Mouse (Mus musculus) liver, embryonic 12.5 days (tissue): ENCODE measurements at regions not wholly inside any gene's neighbourhood (a gene's known extent, or its start where the extent isn't known, plus 50 kb on each side); places are given as distances from the start of the nearest gene placed in this dataset.

Source experiments
- ATAC-seq: fragments of 200-750 bp; cut with Nextera tagmentation; 2 replicates; pipeline ENCODE4 v1.8.0; 2017; ENCODE audit warnings: moderate number of reproducible peaks, mild to moderate bottlenecking, moderate library complexity
- H3K27ac ChIP-seq: fragments of 300-500 bp; sonication (generic); 2 replicates; pipeline ENCODE4 v1.5.1; 2016; ENCODE audit warnings: mild to moderate bottlenecking
- H3K27me3 ChIP-seq: fragments of 300-500 bp; sonication (generic); replicated peaks from 2 replicates; pipeline ENCODE4 v1.6.1; 2016; ENCODE audit warnings: mild to moderate bottlenecking, moderate library complexity
- H3K36me3 ChIP-seq: fragments of 300-500 bp; sonication (generic); 2 replicates; pipeline ENCODE4 v1.6.1; 2016; ENCODE audit warnings: mild to moderate bottlenecking, moderate library complexity
- H3K4me1 ChIP-seq: fragments of 300-500 bp; sonication (generic); 2 replicates; pipeline ENCODE4 v1.6.1; 2016
- H3K4me2 ChIP-seq: fragments of 300-500 bp; sonication (generic); 2 replicates; pipeline ENCODE4 v1.6.1; 2016; ENCODE audit warnings: mild to moderate bottlenecking, moderate library complexity
- H3K4me3 ChIP-seq: fragments of 300-500 bp; sonication (generic); 2 replicates; pipeline ENCODE4 v1.5.1; 2016; ENCODE audit warnings: mild to moderate bottlenecking, moderate library complexity
- H3K9ac ChIP-seq: fragments of 300-500 bp; sonication (generic); 2 replicates; pipeline ENCODE4 v1.6.1; 2016; ENCODE audit warnings: mild to moderate bottlenecking, moderate library complexity
- H3K9me3 ChIP-seq: fragments of 300-500 bp; sonication (generic); replicated peaks from 2 replicates; pipeline ENCODE4 v1.6.1; 2016; ENCODE audit warnings: mild to moderate bottlenecking, moderate library complexity
- WGBS: fragments of 180-500 bp; shearing (Covaris S2); methylation state at CpG from one replicate; pipeline ENCODE4 v1.1.7; 2016; ENCODE audit not compliant: insufficient replicate concordance; 5-methylcytosine and 5-hydroxymethylcytosine counted together

GRCm38 (mm10) chr14:61697704-61698103, 90.4 kb downstream of the Kcnrg start:
- WGBS = 73% methylated on average over 10 of the region's 10 CpGs
- no peak overlapping the region for H3K9ac ChIP-seq
- no peak overlapping the region for H3K4me3 ChIP-seq
- H3K4me2 ChIP-seq = no peak overlapping the region
- peaks cover 5% of the 10 kb centered on the region for H3K27me3 ChIP-seq
- no peaks in the 10 kb centered on the region for H3K9me3 ChIP-seq
- H3K36me3 ChIP-seq = no peaks in the 10 kb centered on the region
- H3K4me1 ChIP-seq = no peaks in the 10 kb centered on the region
- no peak for ATAC-seq
- H3K27ac ChIP-seq = no peak overlapping the region

DNA sequence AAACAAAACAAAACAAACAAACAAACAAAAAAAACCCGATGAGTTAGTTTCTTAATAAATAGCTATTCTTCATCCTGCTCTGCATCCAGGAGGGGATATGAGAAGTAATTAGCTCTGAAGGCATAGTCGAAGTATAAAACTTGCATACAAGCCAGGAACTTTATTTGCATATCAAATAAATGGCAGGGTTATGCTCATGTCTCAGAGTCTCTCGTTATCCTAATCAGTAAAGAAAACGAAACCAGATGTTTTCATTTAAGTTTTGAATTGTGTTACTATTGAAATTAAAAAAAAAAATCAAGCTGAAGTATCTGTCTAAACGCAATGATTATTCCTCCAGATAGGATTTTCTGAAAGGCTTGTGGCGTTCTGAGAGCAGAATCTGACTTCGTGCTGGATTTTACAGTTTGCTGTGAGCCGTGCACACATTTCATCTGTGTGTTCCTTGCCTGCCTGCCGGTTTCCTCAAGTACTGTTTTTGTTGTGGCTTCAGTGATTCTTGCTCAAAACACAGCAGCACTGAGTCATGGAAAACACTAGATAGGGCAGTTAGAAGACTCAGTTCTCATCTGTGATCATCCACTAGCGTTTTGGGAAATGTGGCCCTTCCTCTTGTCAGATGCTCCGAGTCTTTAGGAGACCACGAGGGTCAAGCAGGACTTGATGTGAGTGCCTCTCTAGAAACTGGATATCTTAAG, 91.2 kb downstream of the Kcnrg start:
- no peak overlapping the region for H3K4me2 ChIP-seq
- no peak for ATAC-seq
- no peak overlapping the region for H3K9ac ChIP-seq

GRCm38 (mm10) chr14:61699638-61700037, 92.4 kb downstream of the Kcnrg start:
- no peak for ATAC-seq
- 69% methylated on average over 7 of the region's 7 CpGs for WGBS
- H3K27ac ChIP-seq = no peak overlapping the region

More for the DNA sequence above, 91.2 kb downstream of the Kcnrg start:
- H3K27me3 ChIP-seq = no peaks in the 10 kb centered on the region
- H3K27ac ChIP-seq = no peak overlapping the region
- H3K4me3 ChIP-seq = no peak overlapping the region
- no peaks in the 10 kb centered on the region for H3K36me3 ChIP-seq
- H3K4me1 ChIP-seq = no peaks in the 10 kb centered on the region
- H3K9me3 ChIP-seq = no peaks in the 10 kb centered on the region
- WGBS = 52% methylated on average over 12 of the region's 12 CpGs

GRCm38 (mm10) chr14:61701131-61701530, 93.9 kb downstream of the Kcnrg start:
- Histone ChIP-seq H3K9me3 (no peaks in the 10 kb centered on the region), H3K4me2 (no peak overlapping the region), H3K27me3 (no peaks in the 10 kb centered on the region), H3K27ac (no peak overlapping the region), H3K9ac (no peak overlapping the region), H3K4me3 (no peak overlapping the region), H3K36me3 (no peaks in the 10 kb centered on the region), H3K4me1 (no peaks in the 10 kb centered on the region)
- no peak for ATAC-seq
- WGBS = 78% methylated on average over 10 of the region's 10 CpGs

More at GRCm38 (mm10) chr14:61699638-61700037, 92.4 kb downstream of the Kcnrg start:
- Histone ChIP-seq H3K27me3 (no peaks in the 10 kb centered on the region), H3K4me2 (no peak overlapping the region), H3K4me1 (no peaks in the 10 kb centered on the region), H3K9ac (no peak overlapping the region), H3K36me3 (no peaks in the 10 kb centered on the region), H3K4me3 (no peak overlapping the region), H3K9me3 (no peaks in the 10 kb centered on the region)

DNA sequence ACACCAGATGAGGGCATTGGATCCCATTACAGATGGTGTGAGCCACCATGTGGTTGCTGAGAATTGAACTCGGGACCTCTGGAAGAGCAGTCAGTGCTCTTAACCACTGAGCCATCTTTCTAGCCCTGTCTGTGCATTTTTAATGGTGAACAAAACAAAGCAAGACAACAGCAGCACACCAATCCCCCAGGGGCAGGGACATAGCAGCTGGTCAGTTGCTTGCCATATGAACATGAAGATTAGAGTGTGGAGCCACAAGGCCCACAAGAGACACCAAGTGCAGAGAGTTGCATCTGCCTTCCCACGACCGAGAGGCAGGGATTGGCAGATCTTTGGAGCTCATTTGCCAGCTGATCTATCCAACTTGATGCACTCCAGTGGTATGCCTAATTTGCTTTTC, 96.7 kb downstream of the Kcnrg start:
- ATAC-seq = no peak
- no peak overlapping the region for H3K4me2 ChIP-seq
- no peaks in the 10 kb centered on the region for H3K9me3 ChIP-seq
- H3K36me3 ChIP-seq = no peaks in the 10 kb centered on the region
- H3K4me3 ChIP-seq = no peak overlapping the region
- H3K27ac ChIP-seq = no peak overlapping the region
- WGBS = 68% methylated on average over 3 of the region's 3 CpGs
- no peak overlapping the region for H3K9ac ChIP-seq
- H3K27me3 ChIP-seq = no peaks in the 10 kb centered on the region
- no peaks in the 10 kb centered on the region for H3K4me1 ChIP-seq

- Histone ChIP-seq H3K9ac (no peak overlapping the region), H3K27ac (no peak overlapping the region), H3K27me3 (no peaks in the 10 kb centered on the region), H3K9me3 (no peaks in the 10 kb centered on the region), H3K4me3 (no peak overlapping the region), H3K4me2 (no peak overlapping the region), H3K36me3 (no peaks in the 10 kb centered on the region), H3K4me1 (no peaks in the 10 kb centered on the region)
- WGBS = 60% methylated on average over 6 of the region's 6 CpGs
- no peak for ATAC-seq
Measured at GRCm38 (mm10) chr14:61706984-61707383, 99.7 kb downstream of the Kcnrg start.

DNA sequence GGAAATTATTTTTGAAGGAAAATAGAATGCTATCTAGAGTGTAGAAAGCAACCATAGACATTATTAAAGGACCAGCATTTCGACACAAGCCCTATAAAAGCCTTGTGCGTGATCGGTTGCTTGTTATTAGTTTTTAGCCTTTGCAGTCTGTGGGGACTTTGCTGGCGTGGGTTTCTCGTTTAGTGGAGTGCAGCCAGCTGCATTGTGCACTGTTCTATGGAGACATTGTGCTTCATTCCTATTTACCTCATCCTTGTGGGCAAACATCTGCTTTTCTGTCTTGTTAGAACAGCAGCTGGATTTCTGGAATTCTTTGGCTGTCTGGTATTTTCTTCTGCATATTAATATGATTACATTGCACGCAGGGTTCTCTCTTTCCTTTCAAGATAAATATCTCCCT, 101.1 kb downstream of the Kcnrg start:
- H3K4me3 ChIP-seq = no peak overlapping the region
- no peak for ATAC-seq
- H3K4me1 ChIP-seq = no peaks in the 10 kb centered on the region
- H3K9ac ChIP-seq = no peak overlapping the region
- no peaks in the 10 kb centered on the region for H3K27me3 ChIP-seq
- 74% methylated on average over 6 of the region's 6 CpGs for WGBS
- no peak overlapping the region for H3K27ac ChIP-seq
- no peak overlapping the region for H3K4me2 ChIP-seq
- H3K9me3 ChIP-seq = no peaks in the 10 kb centered on the region
- no peaks in the 10 kb centered on the region for H3K36me3 ChIP-seq

DNA sequence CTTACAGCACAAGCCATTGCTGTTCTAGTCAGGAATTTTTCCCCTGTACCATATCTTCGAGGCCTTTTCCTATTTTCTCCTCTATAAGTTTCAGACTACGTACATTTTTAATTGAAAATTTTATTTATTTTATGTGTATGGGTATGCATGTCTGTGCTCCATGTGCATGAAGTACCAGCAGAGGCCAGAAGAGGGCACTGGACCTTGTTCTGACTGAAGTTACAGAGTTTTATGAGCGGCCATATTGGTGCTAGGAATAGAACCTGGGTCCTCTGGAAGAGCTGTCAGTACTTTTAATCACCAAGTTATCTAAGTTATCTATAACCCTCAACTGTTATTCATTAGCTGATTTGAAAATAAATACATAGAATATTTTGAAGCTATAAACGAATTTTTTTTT, 108.5 kb downstream of the Kcnrg start:
- H3K9me3 ChIP-seq = peaks cover 7% of the 10 kb centered on the region; the same call in 1 of the 2 replicates
- ATAC-seq = no peak
- WGBS = 73% methylated on average over 4 of the region's 4 CpGs
- no peaks in the 10 kb centered on the region for H3K27me3 ChIP-seq
- no peak overlapping the region for H3K9ac ChIP-seq
- H3K36me3 ChIP-seq = no peaks in the 10 kb centered on the region
- no peak overlapping the region for H3K4me2 ChIP-seq
- H3K27ac ChIP-seq = no peak overlapping the region
- H3K4me3 ChIP-seq = no peak overlapping the region
- H3K4me1 ChIP-seq = no peaks in the 10 kb centered on the region

DNA sequence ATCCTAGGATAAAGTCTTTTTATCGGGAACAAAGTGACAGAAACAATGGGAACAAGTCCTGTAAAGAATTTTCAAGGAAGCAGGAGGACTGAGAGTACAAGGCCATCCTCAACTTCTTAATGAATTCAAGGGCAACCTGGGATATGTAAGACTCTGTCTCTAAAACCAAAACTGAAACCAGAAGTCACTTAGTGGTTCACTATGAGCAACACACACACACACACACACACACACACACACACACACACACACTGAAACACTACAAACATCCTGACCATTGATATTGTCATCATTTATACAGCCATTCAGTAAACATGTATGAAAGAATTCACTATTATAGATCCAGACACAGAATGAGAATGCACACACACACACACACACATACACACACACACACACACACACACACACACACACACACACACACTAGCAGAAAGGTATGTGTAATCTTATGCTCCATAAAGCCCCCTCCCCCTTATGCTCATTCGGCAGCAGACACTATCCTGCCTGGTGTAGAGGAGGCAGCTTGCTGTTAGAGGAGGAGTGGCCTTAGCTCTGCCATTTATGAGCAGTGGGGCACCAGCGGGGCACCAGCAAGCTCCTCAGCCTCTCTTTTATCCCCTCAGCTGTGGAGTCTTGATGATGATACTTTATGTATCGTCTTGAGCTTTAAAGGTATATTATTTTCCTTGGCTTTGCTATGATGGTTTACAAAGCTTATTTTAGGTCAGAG, 111.3 kb downstream of the Kcnrg start:
- Histone ChIP-seq H3K27ac (no peak overlapping the region), H3K4me3 (no peak overlapping the region), H3K9ac (no peak overlapping the region), H3K36me3 (no peaks in the 10 kb centered on the region), H3K4me2 (no peak overlapping the region), H3K27me3 (no peaks in the 10 kb centered on the region), H3K4me1 (no peaks in the 10 kb centered on the region), H3K9me3 (peaks cover 7% of the 10 kb centered on the region; the same call in 1 of the 2 replicates)
- 63% methylated on average over 4 of the region's 4 CpGs for WGBS
- ATAC-seq = no peak

GRCm38 (mm10) chr14:61721302-61721701, 114.0 kb downstream of the Kcnrg start:
- H3K9me3 ChIP-seq = no peaks in the 10 kb centered on the region
- WGBS = 69% methylated on average over 4 of the region's 4 CpGs
- no peak for ATAC-seq
- H3K36me3 ChIP-seq = no peaks in the 10 kb centered on the region
- no peaks in the 10 kb centered on the region for H3K4me1 ChIP-seq
- no peak overlapping the region for H3K9ac ChIP-seq
- no peaks in the 10 kb centered on the region for H3K27me3 ChIP-seq
- H3K4me2 ChIP-seq = no peak overlapping the region
- no peak overlapping the region for H3K27ac ChIP-seq
- H3K4me3 ChIP-seq = no peak overlapping the region

DNA sequence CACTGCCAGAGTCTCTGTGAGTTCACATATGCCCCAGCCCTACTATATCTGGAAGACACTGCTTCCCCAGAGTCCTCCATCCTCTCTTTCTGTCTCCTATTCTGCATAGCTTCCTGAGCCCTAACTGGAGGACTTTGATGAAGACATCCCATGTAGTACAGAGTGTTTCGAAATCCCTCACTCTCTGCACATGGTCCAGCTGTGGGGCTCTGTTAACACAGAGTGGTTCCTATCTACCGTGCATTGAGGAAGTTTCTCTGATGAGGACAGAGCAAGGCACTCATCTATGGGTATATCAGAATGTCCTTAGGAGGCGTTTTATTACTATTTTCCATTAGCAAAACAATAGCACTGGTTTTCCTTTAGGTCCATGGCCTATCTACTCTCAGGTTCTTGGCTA, 117.7 kb downstream of the Kcnrg start:
- Histone ChIP-seq H3K27ac (no peak overlapping the region), H3K36me3 (no peaks in the 10 kb centered on the region), H3K27me3 (no peaks in the 10 kb centered on the region), H3K4me1 (no peaks in the 10 kb centered on the region), H3K9me3 (no peaks in the 10 kb centered on the region), H3K4me2 (no peak overlapping the region), H3K9ac (no peak overlapping the region), H3K4me3 (no peak overlapping the region)
- no peak for ATAC-seq
- 30% methylated on average over 3 of the region's 3 CpGs for WGBS

GRCm38 (mm10) chr14:61728562-61728961, 121.3 kb downstream of the Kcnrg start:
- Histone ChIP-seq H3K27ac (no peak overlapping the region), H3K4me1 (no peaks in the 10 kb centered on the region), H3K4me2 (no peak overlapping the region), H3K9me3 (no peaks in the 10 kb centered on the region), H3K36me3 (no peaks in the 10 kb centered on the region), H3K27me3 (no peaks in the 10 kb centered on the region), H3K9ac (no peak overlapping the region), H3K4me3 (no peak overlapping the region)
- no peak for ATAC-seq
- 42% methylated on average over 5 of the region's 5 CpGs for WGBS
